Mouse (Mus musculus) B cell, adult 67 days (primary cell): ENCODE measurements around the gene Scrg1. TPM values are rescaled to one million over a fixed set of nuclear protein-coding genes. Genes with fewer than 3 reads are reported as not detected.

ENCODE experiments used
- total RNA-seq, 2 experiments: library from RNA; stranded (reverse); gene quantifications; 4 replicates each; pipeline ENCODE4 v1.2.4; 2023

The Scrg1 gene
- not detected for total RNA-seq

DNA sequence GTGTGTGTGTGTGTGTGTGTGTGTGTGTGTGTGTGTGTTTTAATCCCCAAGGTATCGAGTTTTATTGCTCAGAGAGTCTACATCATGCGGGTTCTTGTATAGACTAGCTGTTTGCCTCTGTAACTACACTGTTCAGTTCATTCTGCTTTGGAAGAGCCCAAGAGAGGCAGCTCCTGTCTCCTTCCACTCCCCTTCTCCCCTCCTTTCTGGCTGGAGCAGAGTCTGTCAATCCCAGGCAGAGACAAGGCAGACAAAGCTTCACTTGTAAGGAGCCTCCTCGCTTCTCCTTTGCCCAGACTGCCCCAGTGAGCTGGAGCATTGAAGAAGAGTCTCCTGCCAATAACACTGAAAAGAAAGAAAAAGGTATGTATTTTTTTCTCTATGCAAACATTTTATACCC is at the start of gene Scrg1:
Gene Scrg1 (plus strand): TSS at position 159 of the 400 bp plus-strand sequence.

DNA sequence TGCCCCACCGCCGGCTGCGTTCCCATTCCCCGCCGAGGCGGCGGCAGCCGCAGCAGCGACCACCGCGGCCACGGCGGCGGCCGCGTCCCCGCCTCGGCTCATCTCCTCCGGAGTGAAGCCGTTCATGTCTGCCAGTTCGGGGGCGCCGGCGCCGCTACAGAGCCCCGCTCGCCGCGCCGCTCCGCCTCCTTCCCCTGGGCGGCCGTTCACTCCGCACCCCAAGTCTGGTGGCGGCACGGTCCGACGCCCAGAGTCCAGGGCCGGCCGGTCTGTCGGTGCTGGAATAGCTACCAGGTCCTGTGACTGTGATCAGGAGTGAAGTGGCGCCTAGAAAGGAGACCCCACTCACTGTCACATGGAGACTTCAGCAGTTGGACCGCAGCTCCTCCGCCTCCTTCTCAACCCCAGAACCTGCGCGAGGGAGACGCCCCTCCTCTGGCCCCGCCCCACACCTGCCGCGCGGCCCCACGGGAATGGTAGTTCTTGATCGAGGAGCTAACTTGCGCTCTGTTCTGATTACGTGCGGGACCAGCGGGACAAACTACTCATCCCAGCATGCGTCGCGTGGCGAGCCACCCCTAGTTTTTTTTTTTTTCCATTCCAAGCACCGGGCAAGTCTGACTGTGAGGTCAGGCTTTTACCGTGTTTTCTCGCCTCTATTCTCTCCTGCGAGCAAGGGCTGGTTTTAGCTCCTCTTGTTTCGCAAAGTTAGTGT is 31.9 kb downstream of the Scrg1 start, which contains the start of gene Sap30:
Gene Sap30 (minus strand): TSS at position 420 of the 715 bp plus-strand sequence.

DNA sequence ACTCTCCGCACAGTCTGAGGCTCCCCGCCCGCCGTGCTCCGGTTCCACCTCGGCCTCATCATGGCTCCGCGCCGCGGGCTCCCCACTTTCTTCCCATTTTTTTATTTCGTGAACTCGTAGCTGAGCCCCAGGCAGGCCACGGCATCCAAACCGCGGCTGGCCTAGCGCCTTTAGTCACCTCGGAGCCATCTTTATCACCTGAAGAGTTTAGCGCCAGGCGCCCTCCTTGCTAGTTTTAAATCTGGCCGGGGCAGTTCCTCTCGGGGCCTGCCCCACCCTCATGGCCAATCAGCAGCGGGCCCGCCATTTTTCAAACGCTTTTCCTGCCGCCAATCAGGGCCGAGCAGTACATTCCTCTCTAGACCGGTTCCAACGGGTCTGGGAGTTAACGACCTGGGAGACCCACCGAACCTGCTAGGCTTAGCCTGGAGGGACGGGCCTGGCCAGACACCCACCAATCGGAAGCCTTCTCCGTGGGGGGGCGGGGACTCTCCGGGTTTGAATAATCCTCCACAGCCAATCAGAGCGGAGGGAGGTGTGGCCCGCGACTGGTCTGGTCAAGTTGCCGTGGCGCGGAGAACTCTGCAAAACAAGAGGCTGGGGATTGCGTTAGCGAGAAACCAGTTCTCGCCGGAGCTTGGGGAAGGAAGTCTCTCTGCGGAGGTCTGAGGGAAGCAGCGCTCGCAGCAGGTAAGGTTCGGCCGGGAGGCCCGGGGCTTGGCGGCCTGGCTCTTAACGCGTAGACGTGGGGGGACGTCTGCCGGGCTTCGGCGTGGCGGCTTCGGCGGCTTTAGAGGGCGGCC is 55.8 kb downstream of the Scrg1 start, which contains the start of gene Hmgb2:
Gene Hmgb2 (plus strand): TSS at position 592 of the 803 bp plus-strand sequence.

Other genes starting within 250 kb of the Scrg1 start
- not detected for gene Hand2, start 134.9 kb upstream of the Scrg1 start, total RNA-seq
- 10 to 100 TPM; 11.5 to 14.2 TPM for gene Sap30, start 31.9 kb downstream of the Scrg1 start, total RNA-seq
- 100 to 1,000 TPM; 160 to 203 TPM for gene Hmgb2, start 56.0 kb downstream of the Scrg1 start, total RNA-seq
- gene Galnt7, start 197.1 kb downstream of the Scrg1 start, total RNA-seq, result 10 to 100 TPM; 19.3 to 21.3 TPM